Mouse (Mus musculus) frontal cortex, postnatal 14 days (tissue): ENCODE results near the gene AI467606.

Source experiments
- DNase-seq, 2 experiments: peaks; one replicate each; pipeline ENCODE4 v3.0.0; 2022; ENCODE audit warnings: low spot score in 2 of 2

Gene AI467606

DNA sequence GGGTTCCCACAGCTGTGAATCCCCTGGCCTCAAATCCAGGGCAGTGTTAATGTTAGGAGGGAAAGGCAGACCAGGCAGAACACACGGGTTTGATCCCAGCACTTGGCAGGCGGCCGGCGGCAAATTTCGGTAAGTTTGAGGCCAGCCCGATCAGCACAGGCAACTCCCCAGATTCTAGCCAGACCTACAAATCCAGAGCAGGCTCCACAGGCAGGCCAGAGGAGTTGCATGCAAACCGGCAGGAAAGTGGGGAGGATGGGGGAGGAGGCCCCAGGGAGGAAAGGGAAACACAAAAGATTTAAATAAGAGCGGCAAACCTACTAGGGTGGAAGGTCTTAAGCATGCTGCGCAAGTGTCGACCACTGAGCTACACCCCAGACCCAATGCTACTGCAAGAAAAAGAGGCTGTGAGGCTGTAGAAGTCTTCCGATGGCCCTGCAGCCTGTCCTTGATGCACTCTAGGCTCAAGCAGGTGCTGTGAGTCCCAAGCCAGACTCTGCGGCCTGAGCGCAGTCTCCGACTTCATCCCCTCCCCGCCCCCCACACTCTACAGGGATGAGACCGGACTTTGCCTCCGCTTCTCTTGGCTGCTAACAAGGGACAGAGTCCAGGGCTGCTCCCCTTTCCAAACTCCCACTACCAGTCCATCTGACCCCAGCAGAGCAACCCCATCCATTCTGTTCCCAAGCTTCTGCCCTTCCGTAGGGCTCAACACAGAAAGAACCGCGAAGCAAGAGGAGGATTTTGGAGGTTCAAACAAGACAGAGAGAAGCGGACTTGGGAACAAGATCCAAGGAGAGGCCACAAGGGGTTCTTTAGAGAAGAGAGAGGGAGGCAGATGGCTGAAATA is 30.1 kb downstream of the AI467606 start:
- no peak for DNase-seq

GRCm38 (mm10) chr7:127121911-127122270 is 30.7 kb downstream of the AI467606 start, which contains the start of gene Qprt:
TSS of gene Qprt (minus strand) at chr7:127122226.
- no peak for DNase-seq

- DNase-seq = no peak
Observed at GRCm38 (mm10) chr7:127129638-127130037, 38.5 kb downstream of the AI467606 start.

DNA sequence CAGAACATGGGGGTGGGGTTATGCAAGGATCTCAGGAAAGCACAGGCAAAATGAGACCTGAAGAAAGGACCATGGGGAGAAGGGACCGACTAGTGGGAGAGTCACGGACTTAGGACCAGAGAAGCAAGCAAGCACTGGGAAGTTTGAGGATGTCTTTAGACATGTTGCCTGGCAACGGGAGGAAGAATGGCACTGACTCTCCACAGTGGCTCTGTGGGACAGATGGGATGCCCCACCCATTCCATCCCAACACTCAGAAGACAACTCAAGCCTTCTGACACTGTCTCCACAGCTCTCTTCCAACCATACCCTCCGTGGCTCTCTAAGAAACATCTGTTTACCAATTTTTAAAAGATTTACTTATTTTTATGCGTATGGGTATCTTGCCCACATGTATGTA is 42.0 kb downstream of the AI467606 start:
- no peak for DNase-seq

DNA sequence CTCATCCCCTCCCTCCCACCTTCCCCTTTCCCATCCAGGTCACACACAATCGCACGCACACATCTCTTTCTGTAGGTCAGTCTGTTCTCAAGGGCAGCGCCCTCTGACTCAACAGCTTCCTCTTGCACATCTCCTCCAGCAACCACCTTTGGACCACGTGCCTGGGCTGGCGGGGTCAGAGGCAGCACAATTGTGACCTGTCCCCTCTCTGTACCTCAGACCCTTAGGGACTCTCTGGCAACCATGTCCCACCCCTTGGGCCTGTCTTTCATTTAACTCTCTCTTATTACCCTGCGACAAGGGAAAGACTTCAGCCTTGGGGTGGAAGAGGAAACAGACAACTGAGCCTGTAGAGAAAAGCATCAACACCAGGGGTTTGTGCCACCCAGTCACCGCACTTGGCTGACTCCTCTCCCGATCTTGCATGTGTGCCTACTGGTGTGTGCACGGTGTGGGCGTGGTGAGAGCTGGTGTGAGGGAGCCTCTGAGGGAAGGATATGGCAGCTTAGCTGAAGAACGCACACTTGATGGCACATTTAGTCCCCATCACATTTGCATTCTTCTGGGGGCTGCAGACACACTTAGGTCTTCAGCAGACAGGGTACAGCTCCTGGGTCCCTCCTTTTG is 43.8 kb downstream of the AI467606 start:
- no peak for DNase-seq

- no peak for DNase-seq
Observed at GRCm38 (mm10) chr7:127136181-127137071, 45.3 kb downstream of the AI467606 start.

DNA sequence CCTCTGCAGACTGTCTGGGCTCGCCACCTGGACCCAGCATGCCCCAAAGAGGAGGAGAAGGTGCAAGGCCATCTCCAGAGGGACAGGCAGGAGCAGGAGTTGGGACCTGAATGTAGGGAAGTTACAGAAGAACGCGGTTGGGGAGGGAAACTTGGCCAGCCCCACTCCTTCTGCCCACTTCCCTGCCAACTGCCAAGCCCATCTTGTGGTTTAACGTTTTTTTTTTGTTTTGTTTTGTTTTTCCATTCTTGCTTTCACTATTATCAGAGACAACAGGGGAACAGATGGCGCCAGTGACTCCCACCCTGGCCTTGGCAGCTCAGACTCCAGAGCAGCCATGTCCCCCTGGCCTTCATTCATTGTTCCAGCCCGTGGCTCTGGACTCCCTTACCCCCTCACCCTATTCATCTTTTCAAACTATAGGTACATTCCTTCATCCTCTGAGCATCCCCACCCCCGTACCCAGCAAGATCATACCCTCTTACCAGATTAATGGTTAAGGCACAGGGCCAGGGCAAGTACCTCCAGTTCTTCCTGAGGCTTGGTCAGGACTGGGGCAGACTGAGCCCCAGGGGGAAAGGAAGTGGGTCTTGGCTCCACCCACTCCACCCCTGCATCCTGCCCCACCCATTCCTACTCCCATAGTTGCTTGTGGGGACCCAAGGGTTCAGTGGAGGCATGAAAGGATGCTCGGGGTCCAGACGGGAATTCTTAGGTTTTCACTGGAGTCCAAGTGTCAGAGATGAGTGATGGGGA is 46.3 kb downstream of the AI467606 start, which contains the start of gene Spn:
Spn (minus strand) TSS at position 562 of the 756 bp plus-strand sequence.
- DNase-seq = no peak

- DNase-seq = no peak
Observed at GRCm38 (mm10) chr7:127139100-127139499, 47.9 kb downstream of the AI467606 start.

DNA sequence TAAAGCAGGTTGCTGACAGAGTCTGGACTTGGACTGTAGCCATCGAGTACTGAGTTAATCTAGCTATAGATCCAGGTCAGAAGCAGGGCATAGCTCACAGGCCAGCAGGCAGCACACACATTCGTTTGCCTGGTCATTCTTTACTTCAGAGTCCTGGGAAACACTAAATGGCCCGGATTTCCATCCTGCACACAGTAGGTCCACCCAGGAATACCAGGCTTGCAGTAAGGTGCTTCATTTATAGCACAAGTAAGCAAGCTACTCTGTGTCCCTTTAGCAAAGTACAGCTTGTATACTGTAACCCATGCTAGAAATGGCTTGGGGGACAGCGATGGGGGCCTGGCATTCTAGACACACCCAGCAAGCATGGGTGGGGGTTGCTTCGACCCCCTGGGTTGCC is 48.4 kb downstream of the AI467606 start:
- DNase-seq = no peak

DNA sequence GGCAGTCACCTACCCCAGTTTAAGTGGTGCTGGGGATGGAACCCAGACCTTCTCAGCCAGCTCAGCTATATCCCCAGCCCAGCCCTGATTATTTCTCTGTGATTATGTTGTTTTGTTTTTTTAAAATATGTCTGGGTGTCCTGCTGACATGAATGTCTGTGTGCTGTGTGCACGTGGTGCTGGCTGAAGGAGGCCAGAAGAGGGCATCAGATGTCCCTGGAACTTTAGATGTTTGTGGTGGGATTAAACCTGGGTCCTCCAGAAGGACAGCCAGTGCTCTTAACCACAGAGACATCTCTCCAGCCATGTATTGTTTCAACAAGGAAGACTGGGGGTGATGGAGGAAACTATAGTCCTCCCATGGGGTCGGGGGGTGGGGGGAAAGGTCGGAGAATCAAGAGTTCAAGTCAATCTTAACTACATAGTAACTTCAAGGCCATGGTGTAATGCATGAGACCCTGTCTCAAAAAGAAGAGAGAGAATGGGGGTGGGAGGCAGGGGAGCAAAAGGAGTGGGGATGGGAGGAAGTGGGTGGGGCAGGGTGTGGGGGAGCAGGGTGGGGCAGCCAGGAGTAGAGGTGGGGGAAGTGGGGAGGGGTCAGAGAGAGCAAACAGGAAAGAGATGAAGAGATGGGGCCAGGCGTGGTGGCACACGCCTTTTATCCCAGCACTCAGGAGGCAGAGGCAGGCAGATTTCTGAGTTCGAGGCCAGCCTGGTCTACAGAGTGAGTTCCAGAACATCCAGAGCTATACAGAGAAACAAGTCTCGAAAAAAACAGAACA is 49.7 kb downstream of the AI467606 start:
- no peak for DNase-seq

DNA sequence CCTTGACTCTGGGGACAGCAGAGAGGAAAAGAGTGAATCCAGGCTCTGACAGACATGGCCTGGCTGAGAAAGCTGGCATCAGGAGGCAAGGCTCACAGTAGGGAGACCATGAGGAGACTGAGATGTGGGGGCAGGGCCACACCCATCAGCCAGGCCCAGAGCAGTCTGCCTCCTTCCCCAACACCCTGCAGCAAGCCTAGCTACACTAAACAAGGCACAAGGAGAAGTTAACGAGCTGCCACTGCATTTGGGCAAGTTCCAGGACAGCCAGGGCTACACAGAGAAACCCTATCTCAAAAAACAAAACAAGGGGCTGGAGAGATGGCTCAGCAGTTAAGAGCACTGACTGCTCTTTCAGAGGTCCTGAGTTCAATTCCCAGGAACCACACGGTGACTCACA is 51.1 kb downstream of the AI467606 start:
- no peak for DNase-seq

- no peak for DNase-seq
Observed at GRCm38 (mm10) chr7:127142666-127143065, 51.5 kb downstream of the AI467606 start.
